Mouse (Mus musculus): Measurements from ENCODE around the gene Ddb2. TPM values are rescaled to one million over a fixed set of nuclear protein-coding genes. Genes with fewer than 3 reads are reported as not detected.
A peak's percentile ranks its signal among the peaks of the same experiment; 100 is the strongest.

Ddb2 gene
- polyA plus RNA-seq, 1 experiment from 2014 or later, result 18.0 TPM

- peak overlapping the region; percentile 83 for H3K27ac ChIP-seq
- peaks cover 3% of the 10 kb centered on the region for H3K36me3 ChIP-seq
- peak overlapping the region; percentile 83 for H3K4me2 ChIP-seq
- H3K4me1 ChIP-seq (replicated peaks), result peaks cover 14% of the 10 kb centered on the region
- no peaks in the 10 kb centered on the region for H3K9me3 ChIP-seq
- peak overlapping the region; percentile 74; the same call in 1 of the 2 replicates for H3K9ac ChIP-seq (replicated peaks)
- under 1% methylated on average over 9 of the region's 9 CpGs for WGBS
- peak overlapping the region; percentile 85 for H3K4me3 ChIP-seq (replicated peaks)
- ATAC-seq (ENCODE audit: insufficient number of reproducible peaks, insufficient read depth, low FRiP score, low TSS enrichment, low read depth), result peak; percentile 97
- H3K27me3 ChIP-seq, result peaks cover 9% of the 10 kb centered on the region; the same call in 1 of the 2 replicates
Measured at GRCm38 (mm10) chr2:91183148-91183513, 53.7 kb downstream of the Ddb2 start.

GRCm38 (mm10) chr2:91182405-91183147, 54.2 kb downstream of the Ddb2 start:
- Histone ChIP-seq H3K4me2 (peak overlapping the region; percentile 83), H3K27ac (peak overlapping the region; percentile 83), H3K4me3 (replicated peaks) (peak overlapping the region; percentile 85), H3K9ac (replicated peaks) (peak overlapping the region; percentile 74), H3K9me3 (no peaks in the 10 kb centered on the region), H3K36me3 (peaks cover 8% of the 10 kb centered on the region), H3K27me3 (peaks cover 9% of the 10 kb centered on the region; the same call in 1 of the 2 replicates), H3K4me1 (replicated peaks) (peaks cover 14% of the 10 kb centered on the region)
- peak; percentile 97 for ATAC-seq (ENCODE audit: insufficient number of reproducible peaks, insufficient read depth, low FRiP score, low TSS enrichment, low read depth)
- WGBS, result under 1% methylated on average over 79 of the region's 81 CpGs

GRCm38 (mm10) chr2:91182016-91182404, 54.8 kb downstream of the Ddb2 start:
- 15% methylated on average over 8 of the region's 8 CpGs for WGBS
- peaks cover 8% of the 10 kb centered on the region for H3K36me3 ChIP-seq
- H3K27ac ChIP-seq, result no peak overlapping the region
- H3K27me3 ChIP-seq, result peaks cover 9% of the 10 kb centered on the region; the same call in 1 of the 2 replicates
- peaks cover 14% of the 10 kb centered on the region for H3K4me1 ChIP-seq (replicated peaks)
- H3K4me2 ChIP-seq, result peak overlapping the region; percentile 83
- H3K4me3 ChIP-seq (replicated peaks), result peak overlapping the region; percentile 85
- no peaks in the 10 kb centered on the region for H3K9me3 ChIP-seq
- ATAC-seq (ENCODE audit: insufficient number of reproducible peaks, insufficient read depth, low FRiP score, low TSS enrichment, low read depth), result no peak
- H3K9ac ChIP-seq (replicated peaks), result peak overlapping the region; percentile 74; the same call in 1 of the 2 replicates

GRCm38 (mm10) chr2:91180706-91181105, 56.1 kb downstream of the Ddb2 start:
- Histone ChIP-seq H3K4me1 (replicated peaks) (peaks cover 14% of the 10 kb centered on the region), H3K27ac (no peak overlapping the region), H3K36me3 (peaks cover 18% of the 10 kb centered on the region), H3K27me3 (peaks cover 9% of the 10 kb centered on the region; the same call in 1 of the 2 replicates), H3K9ac (replicated peaks) (no peak overlapping the region), H3K4me2 (no peak overlapping the region), H3K9me3 (no peaks in the 10 kb centered on the region), H3K4me3 (replicated peaks) (no peak overlapping the region)
- no peak for ATAC-seq (ENCODE audit: insufficient number of reproducible peaks, insufficient read depth, low FRiP score, low TSS enrichment, low read depth)
- WGBS, result 79% methylated on average over 5 of the region's 5 CpGs

- Histone ChIP-seq H3K4me2 (no peak overlapping the region), H3K27ac (no peak overlapping the region), H3K4me3 (replicated peaks) (no peak overlapping the region), H3K9me3 (no peaks in the 10 kb centered on the region), H3K9ac (replicated peaks) (no peak overlapping the region), H3K27me3 (peaks cover 9% of the 10 kb centered on the region; the same call in 1 of the 2 replicates), H3K4me1 (replicated peaks) (peaks cover 14% of the 10 kb centered on the region), H3K36me3 (peaks cover 24% of the 10 kb centered on the region)
- ATAC-seq (ENCODE audit: insufficient number of reproducible peaks, insufficient read depth, low FRiP score, low TSS enrichment, low read depth), result no peak
- 46% methylated on average over 4 of the region's 4 CpGs for WGBS
Measured at GRCm38 (mm10) chr2:91179825-91180224, 57.0 kb downstream of the Ddb2 start.

- Histone ChIP-seq H3K36me3 (peaks cover 47% of the 10 kb centered on the region), H3K4me1 (replicated peaks) (no peaks in the 10 kb centered on the region), H3K9me3 (no peaks in the 10 kb centered on the region), H3K27me3 (peaks cover under 1% of the 10 kb centered on the region; the same call in 1 of the 2 replicates), H3K27ac (no peak overlapping the region), H3K4me3 (replicated peaks) (no peak overlapping the region), H3K4me2 (no peak overlapping the region), H3K9ac (replicated peaks) (no peak overlapping the region)
- ATAC-seq (ENCODE audit: insufficient number of reproducible peaks, insufficient read depth, low FRiP score, low TSS enrichment, low read depth), result no peak
- WGBS, result 66% methylated on average over 6 of the region's 6 CpGs
Measured at GRCm38 (mm10) chr2:91176234-91176633, 60.5 kb downstream of the Ddb2 start.

GRCm38 (mm10) chr2:91175490-91175889, 61.3 kb downstream of the Ddb2 start:
- no peaks in the 10 kb centered on the region for H3K9me3 ChIP-seq
- H3K27me3 ChIP-seq, result no peaks in the 10 kb centered on the region
- H3K36me3 ChIP-seq, result peaks cover 48% of the 10 kb centered on the region
- no peaks in the 10 kb centered on the region for H3K4me1 ChIP-seq (replicated peaks)
- H3K27ac ChIP-seq, result no peak overlapping the region
- H3K9ac ChIP-seq (replicated peaks), result no peak overlapping the region
- no peak for ATAC-seq (ENCODE audit: insufficient number of reproducible peaks, insufficient read depth, low FRiP score, low TSS enrichment, low read depth)
- H3K4me2 ChIP-seq, result no peak overlapping the region
- 92% methylated on average over 4 of the region's 4 CpGs for WGBS
- H3K4me3 ChIP-seq (replicated peaks), result no peak overlapping the region

- 84% methylated on average over 25 of the region's 25 CpGs for WGBS
- H3K36me3 ChIP-seq, result peaks cover 70% of the 10 kb centered on the region
- no peak overlapping the region for H3K9ac ChIP-seq (replicated peaks)
- H3K4me2 ChIP-seq, result no peak overlapping the region
- no peak overlapping the region for H3K4me3 ChIP-seq (replicated peaks)
- no peaks in the 10 kb centered on the region for H3K27me3 ChIP-seq
- ATAC-seq (ENCODE audit: insufficient number of reproducible peaks, insufficient read depth, low FRiP score, low TSS enrichment, low read depth), result no peak
- H3K9me3 ChIP-seq, result no peaks in the 10 kb centered on the region
- no peaks in the 10 kb centered on the region for H3K4me1 ChIP-seq (replicated peaks)
- no peak overlapping the region for H3K27ac ChIP-seq
Measured at GRCm38 (mm10) chr2:91169587-91170322, 67.0 kb downstream of the Ddb2 start.

- no peaks in the 10 kb centered on the region for H3K4me1 ChIP-seq (replicated peaks)
- H3K4me3 ChIP-seq (replicated peaks), result no peak overlapping the region
- 71% methylated on average over 4 of the region's 4 CpGs for WGBS
- peaks cover 69% of the 10 kb centered on the region for H3K36me3 ChIP-seq
- no peak overlapping the region for H3K27ac ChIP-seq
- no peaks in the 10 kb centered on the region for H3K27me3 ChIP-seq
- no peak overlapping the region for H3K9ac ChIP-seq (replicated peaks)
- no peak for ATAC-seq (ENCODE audit: insufficient number of reproducible peaks, insufficient read depth, low FRiP score, low TSS enrichment, low read depth)
- no peak overlapping the region for H3K4me2 ChIP-seq
- no peaks in the 10 kb centered on the region for H3K9me3 ChIP-seq
Measured at GRCm38 (mm10) chr2:91167629-91168028, 69.2 kb downstream of the Ddb2 start.

- Histone ChIP-seq H3K4me1 (replicated peaks) (no peaks in the 10 kb centered on the region), H3K27ac (no peak overlapping the region), H3K9ac (replicated peaks) (no peak overlapping the region), H3K27me3 (no peaks in the 10 kb centered on the region), H3K36me3 (peaks cover 80% of the 10 kb centered on the region), H3K9me3 (no peaks in the 10 kb centered on the region), H3K4me3 (replicated peaks) (no peak overlapping the region), H3K4me2 (no peak overlapping the region)
- no peak for ATAC-seq (ENCODE audit: insufficient number of reproducible peaks, insufficient read depth, low FRiP score, low TSS enrichment, low read depth)
- 86% methylated on average over 6 of the region's 6 CpGs for WGBS
Measured at GRCm38 (mm10) chr2:91164991-91165390, 71.8 kb downstream of the Ddb2 start.

GRCm38 (mm10) chr2:91163532-91163931, 73.2 kb downstream of the Ddb2 start:
- Histone ChIP-seq H3K27me3 (no peaks in the 10 kb centered on the region), H3K4me2 (no peak overlapping the region), H3K27ac (no peak overlapping the region), H3K4me1 (replicated peaks) (no peaks in the 10 kb centered on the region), H3K4me3 (replicated peaks) (no peak overlapping the region), H3K36me3 (peaks cover 77% of the 10 kb centered on the region), H3K9ac (replicated peaks) (no peak overlapping the region), H3K9me3 (no peaks in the 10 kb centered on the region)
- no peak for ATAC-seq (ENCODE audit: insufficient number of reproducible peaks, insufficient read depth, low FRiP score, low TSS enrichment, low read depth)
- WGBS, result 83% methylated on average over 5 of the region's 5 CpGs

Data from limb, embryonic 12.5 days (tissue).